Mouse (Mus musculus) spleen, adult 2 months (tissue): Measurements from ENCODE around the gene Syngr1.

Experiments used
- CTCF ChIP-seq: fragments of 200-500 bp; IDR thresholded peaks from 2 replicates; pipeline ENCODE4 v1.5.1; 2011; ENCODE audit warnings: mild to moderate bottlenecking, inconsistent platforms; ENCODE audit not compliant: insufficient read depth, insufficient read length, insufficient replicate concordance; ENCODE audit errors: extremely low read depth
- POLR2A ChIP-seq: fragments of 200-500 bp; IDR thresholded peaks from 2 replicates; pipeline ENCODE4 v1.6.1; 2011; ENCODE audit warnings: low read depth, low read length, inconsistent platforms

DNA sequence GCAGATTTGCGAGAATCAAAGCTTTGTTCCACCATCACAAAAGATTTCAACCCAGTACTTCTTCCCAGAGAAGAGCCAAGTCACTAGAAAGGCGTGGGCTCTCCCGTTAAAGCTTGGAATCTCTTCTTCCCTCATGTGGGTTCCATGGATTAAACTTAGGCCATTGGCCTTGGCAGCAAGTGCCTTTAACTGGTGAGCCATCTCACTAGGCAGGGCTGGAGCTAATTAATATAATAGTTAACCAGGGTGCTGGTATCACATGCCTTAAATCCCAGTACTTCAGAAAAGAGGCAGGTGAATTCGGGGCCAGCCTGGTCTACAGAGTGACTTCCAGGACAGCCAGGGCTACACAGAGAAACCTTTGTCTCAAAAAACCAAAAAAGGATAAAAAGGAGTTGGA is 33.5 kb downstream of the Syngr1 start:
- TF ChIP-seq CTCF (no peak), POLR2A (no peak)
